Mouse (Mus musculus): ENCODE data around the gene Ifi202b. TPM values are rescaled to one million over a fixed set of nuclear protein-coding genes. Genes with fewer than 3 reads are reported as not detected.

The Ifi202b gene
- polyA plus RNA-seq (2021; fragmentation: Nextera tagmentation), result not detected in 2 replicates
- long read RNA-seq, experiment 1, result 0 reads
- long read RNA-seq, experiment 2, result 0 reads

DNA sequence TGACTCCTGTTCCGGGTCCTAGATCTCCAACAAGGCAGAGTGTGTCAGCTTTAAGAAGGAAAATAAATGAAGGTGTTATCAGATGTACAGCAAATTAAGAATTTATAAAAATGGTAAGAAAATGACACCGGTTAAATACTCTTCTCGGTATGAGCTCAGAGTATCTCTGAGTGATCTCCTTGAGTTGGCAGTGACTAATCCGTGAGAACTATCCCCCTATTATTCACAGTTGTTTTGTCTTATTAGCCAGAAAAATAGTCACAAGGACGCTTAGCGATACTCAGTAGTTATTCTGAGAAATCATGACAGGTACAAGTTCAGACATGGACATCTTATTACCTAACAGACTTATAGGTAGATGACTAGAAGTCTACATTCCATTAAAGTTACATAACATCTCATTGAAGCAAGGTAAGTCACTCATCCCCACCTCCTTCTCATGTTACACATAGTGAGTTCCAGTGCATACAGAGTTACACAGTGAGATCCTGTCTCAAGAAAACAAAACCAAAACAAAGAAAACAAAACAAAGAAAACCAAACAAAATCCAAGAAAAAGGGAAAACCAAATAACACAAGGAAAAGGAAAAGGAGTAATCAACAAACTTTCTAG is at the start of gene Ifi202b:
Ifi202b (minus strand) TSS at position 51 of the 612 bp plus-strand sequence.

DNA sequence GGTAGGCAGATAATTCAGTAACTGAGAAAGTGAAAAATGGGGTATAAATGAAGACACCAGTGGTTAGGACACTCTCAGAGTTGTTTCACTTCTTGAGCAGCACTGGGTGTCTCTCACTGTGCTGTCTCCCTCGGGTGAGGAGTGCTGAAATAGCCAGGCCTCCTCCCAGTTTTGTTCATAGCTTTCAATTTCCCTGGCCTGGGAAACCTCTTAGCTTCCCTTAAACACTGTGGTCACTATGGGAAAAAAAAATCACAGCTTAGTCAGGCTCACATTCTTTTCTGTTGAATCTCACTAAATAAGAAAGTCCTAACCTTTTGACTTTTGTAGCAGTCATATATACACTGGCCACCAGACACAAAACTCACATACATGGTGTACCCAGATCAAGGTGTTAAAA is 49.2 kb upstream of the Ifi202b start, which contains the start of gene Ifi205:
Ifi205 (minus strand) TSS at position 113 of the 400 bp plus-strand sequence.

DNA sequence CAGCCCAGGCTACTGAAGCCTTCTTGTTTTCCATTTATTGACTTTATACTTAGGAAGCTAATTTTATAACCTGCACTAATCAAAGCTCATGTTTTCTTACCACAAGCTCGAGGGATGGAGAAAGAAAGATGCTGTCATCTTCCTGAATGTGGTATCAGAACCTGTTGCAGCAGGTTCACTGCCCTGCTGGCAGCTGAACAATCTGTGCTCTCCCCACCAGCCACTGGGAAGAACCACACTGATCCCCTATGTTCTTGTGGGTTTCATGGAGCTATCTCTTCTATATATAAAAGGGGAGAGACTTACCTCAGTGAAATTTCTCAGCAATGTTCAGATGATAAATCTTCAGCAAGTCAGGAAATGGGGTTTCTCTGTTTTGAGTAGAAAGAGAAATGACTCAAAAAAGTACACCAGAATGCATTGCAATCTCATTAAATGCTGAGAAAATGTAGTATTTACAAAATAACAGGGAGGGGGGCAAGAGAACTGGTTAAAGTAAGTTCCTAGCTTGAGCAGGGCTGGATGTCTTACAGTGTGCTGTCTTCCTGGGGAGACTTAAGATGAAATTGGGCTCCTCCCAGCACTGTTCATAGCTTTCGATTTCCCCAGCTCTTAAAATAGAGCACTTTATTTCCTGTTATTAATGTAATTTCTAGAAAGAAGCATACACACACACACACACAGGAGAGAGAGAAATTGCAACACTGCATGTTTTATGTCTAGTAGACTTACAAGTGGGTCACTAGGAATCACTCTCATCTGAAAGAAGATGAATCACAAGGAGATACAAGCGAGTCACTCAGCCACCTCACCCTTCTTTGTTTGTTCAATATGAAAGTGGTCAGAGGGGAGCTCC is 40.4 kb downstream of the Ifi202b start, which contains the start of the genes Mndal and Ifi203:
Mndal (minus strand) TSS at position 568 of the 856 bp plus-strand sequence.
Ifi203 (minus strand) TSS at position 749 of the 856 bp plus-strand sequence.

Other genes with a start within 250 kb of the Ifi202b start
- 0.07 and 0.08 TPM in 2 replicates for gene Ifi207, start 241.0 kb downstream of the Ifi202b start, polyA plus RNA-seq (2021; fragmentation: Nextera tagmentation)
- gene Ifi204, start 215.8 kb downstream of the Ifi202b start, polyA plus RNA-seq (2021; fragmentation: Nextera tagmentation), result 0.29 TPM in 2 replicates
- gene Ifi211, start 69.7 kb downstream of the Ifi202b start, polyA plus RNA-seq (2021; fragmentation: Nextera tagmentation), result 0.11 and 0.26 TPM in 2 replicates
- gene Mndal, start 40.3 kb downstream of the Ifi202b start, polyA plus RNA-seq (2021; fragmentation: Nextera tagmentation), result 0.32 and 0.53 TPM in 2 replicates
- gene Ifi203, start 40.1 kb downstream of the Ifi202b start, polyA plus RNA-seq (2021; fragmentation: Nextera tagmentation), result 0.09 and 0.18 TPM in 2 replicates
- gene Ifi205, start 49.1 kb upstream of the Ifi202b start, polyA plus RNA-seq (2021; fragmentation: Nextera tagmentation), result not detected in 2 replicates
- not detected in 2 replicates for gene Olfr433, start 58.0 kb upstream of the Ifi202b start, polyA plus RNA-seq (2021; fragmentation: Nextera tagmentation)
- gene Olfr432, start 66.5 kb upstream of the Ifi202b start, polyA plus RNA-seq (2021; fragmentation: Nextera tagmentation), result not detected in 2 replicates
- not detected in 2 replicates for gene Olfr430, start 83.9 kb upstream of the Ifi202b start, polyA plus RNA-seq (2021; fragmentation: Nextera tagmentation)
- not detected in 2 replicates for gene Olfr429, start 101.6 kb upstream of the Ifi202b start, polyA plus RNA-seq (2021; fragmentation: Nextera tagmentation)
- not detected in 2 replicates for gene Olfr427, start 114.1 kb upstream of the Ifi202b start, polyA plus RNA-seq (2021; fragmentation: Nextera tagmentation)
- gene Olfr231, start 138.4 kb upstream of the Ifi202b start, polyA plus RNA-seq (2021; fragmentation: Nextera tagmentation), result not detected in 2 replicates
- gene Olfr424, start 148.8 kb upstream of the Ifi202b start, polyA plus RNA-seq (2021; fragmentation: Nextera tagmentation), result not detected in 2 replicates
- not detected in 2 replicates for gene Olfr420, start 172.9 kb upstream of the Ifi202b start, polyA plus RNA-seq (2021; fragmentation: Nextera tagmentation)
- gene Spta1, start 190.0 kb upstream of the Ifi202b start, polyA plus RNA-seq (2021; fragmentation: Nextera tagmentation), result not detected in 2 replicates

All from left cerebral cortex, adult 6 months (tissue).